Mouse (Mus musculus) midbrain, embryonic 12.5 days (tissue): Measurements from ENCODE around the gene Plcl1. TPM values are rescaled to one million over a fixed set of nuclear protein-coding genes. Genes with fewer than 3 reads are reported as not detected.

Experiments used
- ATAC-seq: fragments of 200-750 bp; cut with Nextera tagmentation; 2 replicates; pipeline ENCODE4 v1.8.0; 2017; ENCODE audit warnings: low read depth, moderate TSS enrichment, moderate library complexity; ENCODE audit not compliant: low FRiP score
- H3K27ac ChIP-seq: fragments of 300-500 bp; sonication (generic); replicated peaks from 2 replicates; pipeline ENCODE4 v1.5.1; 2016; ENCODE audit warnings: mild to moderate bottlenecking
- H3K27me3 ChIP-seq: fragments of 300-500 bp; sonication (generic); 2 replicates; pipeline ENCODE4 v1.6.1; 2016; ENCODE audit warnings: mild to moderate bottlenecking
- H3K36me3 ChIP-seq: fragments of 300-500 bp; sonication (generic); 2 replicates; pipeline ENCODE4 v1.6.1; 2016
- H3K4me1 ChIP-seq: fragments of 300-500 bp; sonication (generic); 2 replicates; pipeline ENCODE4 v1.6.1; 2016
- H3K4me2 ChIP-seq: fragments of 300-500 bp; sonication (generic); replicated peaks from 2 replicates; pipeline ENCODE4 v1.6.1; 2016; ENCODE audit warnings: mild to moderate bottlenecking, moderate library complexity
- H3K4me3 ChIP-seq: fragments of 300-500 bp; sonication (generic); 2 replicates; pipeline ENCODE4 v1.5.1; 2016; ENCODE audit warnings: mild to moderate bottlenecking
- H3K9ac ChIP-seq: fragments of 300-500 bp; sonication (generic); replicated peaks from 2 replicates; pipeline ENCODE4 v1.6.1; 2016; ENCODE audit warnings: mild to moderate bottlenecking, moderate library complexity
- H3K9me3 ChIP-seq: fragments of 300-500 bp; sonication (generic); 2 replicates; pipeline ENCODE4 v1.6.1; 2016; ENCODE audit warnings: mild to moderate bottlenecking
- WGBS: fragments of 180-500 bp; shearing (Covaris S2); methylation state at CpG from one replicate; pipeline ENCODE4 v1.1.7; 2016; 5-methylcytosine and 5-hydroxymethylcytosine counted together
- polyA plus RNA-seq: library from polyadenylated mRNA; unstranded; fragments of >200 nt; fragmentation: Nextera tagmentation; extraction: Ambion mirVana; gene quantifications from 2 replicates; pipeline ENCODE4 v1.2.1, GENCODE M21; 2016

Gene Plcl1
- polyA plus RNA-seq, 1 experiment from 2014 or later, result 2.2 TPM

- Histone ChIP-seq H3K4me3 (no peak overlapping the region), H3K9me3 (no peaks in the 10 kb centered on the region), H3K36me3 (no peaks in the 10 kb centered on the region), H3K4me2 (no peak overlapping the region), H3K27me3 (peaks cover 13% of the 10 kb centered on the region; the same call in 1 of the 2 replicates), H3K9ac (no peak overlapping the region), H3K4me1 (peaks cover 11% of the 10 kb centered on the region), H3K27ac (no peak overlapping the region)
- WGBS, result 82% methylated on average over 2 of the region's 2 CpGs
- ATAC-seq, result no peak
These were observed 4.9 kb downstream of the Plcl1 start for GRCm38 (mm10) chr1:55410670-55411069.

- Histone ChIP-seq H3K4me2 (no peak overlapping the region), H3K27me3 (peaks cover 13% of the 10 kb centered on the region; the same call in 1 of the 2 replicates), H3K4me1 (peaks cover 11% of the 10 kb centered on the region), H3K4me3 (no peak overlapping the region), H3K9ac (no peak overlapping the region), H3K36me3 (no peaks in the 10 kb centered on the region), H3K9me3 (no peaks in the 10 kb centered on the region), H3K27ac (no peak overlapping the region)
- 82% methylated on average over 2 of the region's 2 CpGs for WGBS
- no peak for ATAC-seq
These were observed 5.4 kb downstream of the Plcl1 start for GRCm38 (mm10) chr1:55411079-55411478.

- Histone ChIP-seq H3K4me1 (peaks cover 4% of the 10 kb centered on the region; the same call in 1 of the 2 replicates), H3K27me3 (0 out of 2 replicates have a peak, but pooled peaks cover 3% of the 10 kb centered on the region), H3K9me3 (no peaks in the 10 kb centered on the region), H3K4me3 (no peak overlapping the region), H3K9ac (no peak overlapping the region), H3K4me2 (no peak overlapping the region), H3K36me3 (no peaks in the 10 kb centered on the region), H3K27ac (no peak overlapping the region)
- no peak for ATAC-seq
- WGBS, result 76% methylated on average over 6 of the region's 6 CpGs
These were observed 6.8 kb downstream of the Plcl1 start for GRCm38 (mm10) chr1:55412569-55412968.

- Histone ChIP-seq H3K4me1 (peaks cover 4% of the 10 kb centered on the region; the same call in 1 of the 2 replicates), H3K27me3 (0 out of 2 replicates have a peak, but pooled peaks cover 2% of the 10 kb centered on the region), H3K4me3 (no peak overlapping the region), H3K27ac (no peak overlapping the region), H3K9me3 (no peaks in the 10 kb centered on the region), H3K36me3 (no peaks in the 10 kb centered on the region), H3K4me2 (no peak overlapping the region), H3K9ac (no peak overlapping the region)
- WGBS, result 88% methylated on average over 1 of the region's 1 CpGs
- ATAC-seq, result no peak
These were observed 7.8 kb downstream of the Plcl1 start for GRCm38 (mm10) chr1:55413534-55413933.

- Histone ChIP-seq H3K27ac (no peak overlapping the region), H3K27me3 (no peaks in the 10 kb centered on the region), H3K4me2 (no peak overlapping the region), H3K9me3 (no peaks in the 10 kb centered on the region), H3K4me1 (peaks cover 4% of the 10 kb centered on the region; the same call in 1 of the 2 replicates), H3K4me3 (no peak overlapping the region), H3K9ac (no peak overlapping the region), H3K36me3 (no peaks in the 10 kb centered on the region)
- no peak for ATAC-seq
- 89% methylated on average over 3 of the region's 3 CpGs for whole genome bisulfite sequencing
These were observed 13.2 kb downstream of the Plcl1 start for GRCm38 (mm10) chr1:55418968-55419367.

GRCm38 (mm10) chr1:55427607-55428006, 21.9 kb downstream of the Plcl1 start:
- Histone ChIP-seq H3K4me3 (no peak overlapping the region), H3K4me2 (no peak overlapping the region), H3K4me1 (no peaks in the 10 kb centered on the region), H3K36me3 (no peaks in the 10 kb centered on the region), H3K27ac (no peak overlapping the region), H3K27me3 (no peaks in the 10 kb centered on the region), H3K9ac (no peak overlapping the region), H3K9me3 (no peaks in the 10 kb centered on the region)
- ATAC-seq, result no peak
- 84% methylated on average over 2 of the region's 2 CpGs for WGBS

- no peaks in the 10 kb centered on the region for H3K36me3 ChIP-seq
- no peaks in the 10 kb centered on the region for H3K9me3 ChIP-seq
- H3K27me3 ChIP-seq, result no peaks in the 10 kb centered on the region
- WGBS, result 91% methylated on average over 2 of the region's 2 CpGs
- no peak overlapping the region for H3K27ac ChIP-seq
- no peak overlapping the region for H3K4me2 ChIP-seq
- no peak overlapping the region for H3K9ac ChIP-seq
- no peak overlapping the region for H3K4me3 ChIP-seq
- no peaks in the 10 kb centered on the region for H3K4me1 ChIP-seq
- no peak for ATAC-seq
These were observed 23.3 kb downstream of the Plcl1 start for GRCm38 (mm10) chr1:55429051-55429450.

- no peak overlapping the region for H3K4me3 ChIP-seq
- 96% methylated on average over 1 of the region's 1 CpGs for WGBS
These were observed 24.0 kb downstream of the Plcl1 start for GRCm38 (mm10) chr1:55429708-55430107.

GRCm38 (mm10) chr1:55430587-55430986, 24.9 kb downstream of the Plcl1 start:
- WGBS, result 87% methylated on average over 3 of the region's 3 CpGs
- ATAC-seq, result no peak
- H3K9me3 ChIP-seq, result no peaks in the 10 kb centered on the region
- no peaks in the 10 kb centered on the region for H3K4me1 ChIP-seq
- H3K27ac ChIP-seq, result no peak overlapping the region
- H3K4me2 ChIP-seq, result no peak overlapping the region
- H3K9ac ChIP-seq, result no peak overlapping the region
- H3K27me3 ChIP-seq, result peaks cover 3% of the 10 kb centered on the region; the same call in 1 of the 2 replicates
- no peak overlapping the region for H3K4me3 ChIP-seq
- no peaks in the 10 kb centered on the region for H3K36me3 ChIP-seq

More at GRCm38 (mm10) chr1:55429708-55430107, 24.0 kb downstream of the Plcl1 start:
- H3K9me3 ChIP-seq, result no peaks in the 10 kb centered on the region
- no peaks in the 10 kb centered on the region for H3K4me1 ChIP-seq
- no peaks in the 10 kb centered on the region for H3K36me3 ChIP-seq
- no peak for ATAC-seq
- no peak overlapping the region for H3K4me2 ChIP-seq
- H3K9ac ChIP-seq, result no peak overlapping the region
- no peak overlapping the region for H3K27ac ChIP-seq
- peaks cover 1% of the 10 kb centered on the region; the same call in 1 of the 2 replicates for H3K27me3 ChIP-seq

GRCm38 (mm10) chr1:55436589-55436988, 30.9 kb downstream of the Plcl1 start:
- Histone ChIP-seq H3K27me3 (peaks cover 3% of the 10 kb centered on the region; the same call in 1 of the 2 replicates), H3K4me2 (no peak overlapping the region), H3K4me3 (no peak overlapping the region), H3K27ac (no peak overlapping the region), H3K36me3 (no peaks in the 10 kb centered on the region), H3K4me1 (no peaks in the 10 kb centered on the region), H3K9ac (no peak overlapping the region), H3K9me3 (no peaks in the 10 kb centered on the region)
- ATAC-seq, result no peak
- 89% methylated on average over 5 of the region's 5 CpGs for WGBS

GRCm38 (mm10) chr1:55437095-55437494, 31.4 kb downstream of the Plcl1 start:
- Histone ChIP-seq H3K9me3 (no peaks in the 10 kb centered on the region), H3K4me2 (no peak overlapping the region), H3K9ac (no peak overlapping the region), H3K27me3 (peaks cover 3% of the 10 kb centered on the region; the same call in 1 of the 2 replicates), H3K4me3 (no peak overlapping the region), H3K4me1 (no peaks in the 10 kb centered on the region), H3K36me3 (no peaks in the 10 kb centered on the region), H3K27ac (no peak overlapping the region)
- WGBS, result 81% methylated on average over 8 of the region's 8 CpGs
- no peak for ATAC-seq

GRCm38 (mm10) chr1:55438617-55439016, 32.9 kb downstream of the Plcl1 start:
- ATAC-seq, result no peak
- Histone ChIP-seq H3K27me3 (peaks cover 3% of the 10 kb centered on the region; the same call in 1 of the 2 replicates), H3K4me3 (no peak overlapping the region), H3K9me3 (no peaks in the 10 kb centered on the region), H3K27ac (no peak overlapping the region), H3K36me3 (no peaks in the 10 kb centered on the region), H3K4me1 (no peaks in the 10 kb centered on the region), H3K4me2 (no peak overlapping the region), H3K9ac (no peak overlapping the region)
- 80% methylated on average over 4 of the region's 4 CpGs for WGBS
